Mouse (Mus musculus): ENCODE measurements around the gene Memo1.
"Not testable (repeated sequence)": the region's sequence is repeated elsewhere in the genome, so short reads cannot be mapped to it uniquely, and the experiment has no call there.

Gene Memo1

GRCm38 (mm10) chr17:74295026-74295970 is at the start of gene Memo1:
Gene Memo1, minus strand, starts transcription at chr17:74295521.
- peak; percentile 87 for DNase-seq (ENCODE audit: extremely low spot score, low spot score)

- no peak for DNase-seq (ENCODE audit: extremely low spot score, low spot score)
These were observed 45.8 kb upstream of the Memo1 start for GRCm38 (mm10) chr17:74341151-74341550.

DNA sequence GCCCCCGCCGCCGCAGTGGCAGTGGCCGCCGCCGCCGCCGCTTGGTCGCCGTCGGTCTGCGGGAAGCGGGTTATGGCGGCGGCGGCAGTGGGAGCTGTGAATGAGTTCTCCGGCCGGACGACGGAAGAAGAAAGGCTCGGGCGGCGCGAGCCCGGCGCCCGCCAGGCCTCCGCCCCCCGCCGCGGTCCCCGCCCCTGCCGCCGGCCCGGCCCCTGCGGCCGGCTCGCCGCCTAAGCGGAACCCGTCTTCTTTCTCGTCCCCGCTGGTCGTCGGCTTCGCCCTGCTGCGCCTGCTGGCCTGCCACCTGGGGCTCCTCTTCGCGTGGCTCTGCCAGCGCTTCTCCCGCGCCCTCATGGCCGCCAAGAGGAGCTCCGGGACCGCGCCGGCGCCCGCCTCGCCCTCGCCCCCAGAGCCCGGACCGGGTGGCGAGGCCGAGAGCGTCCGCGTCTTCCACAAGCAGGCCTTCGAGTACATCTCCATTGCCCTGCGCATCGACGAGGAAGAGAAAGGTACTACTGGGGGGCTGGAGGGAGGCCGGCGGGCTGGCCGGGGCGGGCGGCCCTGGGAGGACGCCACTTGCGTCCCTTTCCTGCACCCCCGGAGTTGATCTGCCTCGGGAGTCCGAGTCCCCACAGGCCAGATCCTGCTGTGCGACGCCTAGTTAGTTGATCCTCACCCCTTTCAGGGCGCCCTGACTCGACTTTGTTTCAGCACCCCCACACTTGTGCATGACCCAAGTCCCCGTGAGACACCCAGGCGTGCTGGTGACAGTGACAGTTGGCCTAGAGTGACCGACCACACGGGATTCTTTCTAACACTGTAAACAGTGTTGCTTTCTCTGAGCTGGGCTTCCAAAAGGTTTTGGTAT is 43.9 kb upstream of the Memo1 start, which contains the start of gene Spast:
Gene Spast, plus strand, starts transcription at position 51 of the 868 bp plus-strand sequence.
- peak; percentile 76 for DNase-seq (ENCODE audit: extremely low spot score, low spot score)

DNA sequence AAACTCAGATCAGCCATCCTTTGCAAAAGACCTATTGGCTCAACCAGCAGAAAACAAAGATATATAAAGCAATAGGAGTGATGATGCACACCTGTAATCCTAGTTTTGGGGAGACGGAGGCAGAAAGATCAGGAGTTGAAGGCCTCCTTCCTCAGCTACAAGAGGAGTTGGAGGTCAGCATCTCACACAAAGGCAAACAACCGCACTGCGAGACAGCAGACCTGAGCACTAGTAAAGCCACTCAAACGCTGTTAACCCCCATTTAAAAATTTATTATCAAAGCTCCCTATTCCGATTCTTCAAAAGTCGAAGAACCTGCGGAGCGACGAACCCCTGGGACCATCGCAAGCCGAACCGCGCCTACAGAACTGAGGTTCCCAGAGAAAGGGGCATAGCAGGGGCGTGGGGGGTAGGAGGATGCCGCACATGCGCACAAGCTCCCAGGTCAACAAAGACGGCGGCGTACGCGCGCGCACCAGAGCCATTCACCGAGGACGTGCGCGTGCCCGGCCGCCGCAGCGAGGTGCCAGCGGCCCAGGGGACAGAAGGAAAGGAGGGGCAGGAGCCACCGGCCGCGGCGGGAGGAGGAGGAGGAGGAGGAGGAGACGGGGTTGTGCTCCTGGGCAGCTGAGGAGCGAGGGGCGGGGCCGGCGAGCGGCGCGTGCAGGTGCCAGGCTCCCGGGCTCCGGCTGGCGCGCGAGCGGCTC is 43.1 kb upstream of the Memo1 start:
- DNase-seq (ENCODE audit: extremely low spot score, low spot score) = peak; percentile 96

GRCm38 (mm10) chr17:74331049-74331676 is 35.8 kb upstream of the Memo1 start:
- DNase-seq (ENCODE audit: extremely low spot score, low spot score) = no peak

DNA sequence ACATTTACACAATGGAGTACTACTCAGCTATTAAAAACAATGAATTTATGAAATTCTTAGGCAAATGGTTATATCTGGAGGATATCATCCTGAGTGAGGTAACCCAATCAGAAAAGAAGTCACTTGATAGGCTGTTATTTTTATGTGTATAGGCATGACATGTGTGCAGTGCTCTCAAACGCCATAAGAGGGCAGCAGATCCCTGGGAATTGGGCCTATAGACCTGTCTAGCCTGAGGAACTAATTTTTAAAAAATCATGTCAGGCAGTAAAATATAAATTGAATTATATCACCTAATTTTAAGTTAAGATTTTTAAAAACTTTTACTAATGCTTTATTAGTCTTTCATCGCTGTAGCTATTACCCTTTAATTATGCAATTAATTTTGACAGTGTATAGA is 32.8 kb upstream of the Memo1 start:
- DNase-seq (ENCODE audit: extremely low spot score, low spot score) = peak; percentile 47

DNA sequence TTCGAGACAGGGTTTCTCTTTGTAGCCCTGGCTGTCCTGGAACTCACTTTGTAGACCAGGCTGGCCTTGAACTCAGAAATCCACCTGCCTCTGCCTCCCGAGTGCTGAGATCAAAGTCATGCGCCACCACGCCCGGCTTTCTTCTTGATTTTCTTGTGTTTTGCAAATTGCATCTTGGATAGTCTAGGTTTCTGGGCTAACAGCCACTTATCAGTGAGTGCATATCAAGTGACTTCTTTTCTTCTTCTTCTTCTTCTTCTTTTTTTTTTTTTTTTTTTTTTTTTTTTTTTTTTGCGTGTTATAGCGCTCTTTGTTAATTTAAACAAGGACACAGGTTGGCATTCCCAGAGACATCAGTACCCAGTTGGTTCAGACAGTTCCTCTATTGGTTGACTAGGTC is 31.9 kb upstream of the Memo1 start:
- DNase-seq (ENCODE audit: extremely low spot score, low spot score) = not testable (repeated sequence)

DNA sequence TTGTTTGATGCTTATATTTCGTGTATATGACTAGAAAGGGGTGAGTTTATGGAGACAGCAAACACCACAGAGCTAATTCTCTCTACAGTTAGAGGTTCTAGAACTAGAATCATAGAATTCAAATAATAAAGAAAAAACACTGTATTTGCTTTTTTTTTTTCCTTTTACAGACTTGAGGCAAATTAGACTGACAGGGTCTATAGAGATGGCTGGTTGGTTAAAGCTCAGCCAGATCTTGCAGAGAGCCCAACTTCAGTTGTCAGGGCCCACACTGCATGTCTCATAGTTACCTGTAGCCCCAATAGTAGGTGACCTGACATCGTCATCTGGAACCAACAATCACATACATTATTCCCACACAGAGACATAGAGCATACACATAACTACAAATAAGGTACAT is 28.5 kb upstream of the Memo1 start, which contains the start of gene Dpy30:
Gene Dpy30, minus strand, starts transcription at position 101 of the 400 bp plus-strand sequence.
- no peak for DNase-seq (ENCODE audit: extremely low spot score, low spot score)

DNA sequence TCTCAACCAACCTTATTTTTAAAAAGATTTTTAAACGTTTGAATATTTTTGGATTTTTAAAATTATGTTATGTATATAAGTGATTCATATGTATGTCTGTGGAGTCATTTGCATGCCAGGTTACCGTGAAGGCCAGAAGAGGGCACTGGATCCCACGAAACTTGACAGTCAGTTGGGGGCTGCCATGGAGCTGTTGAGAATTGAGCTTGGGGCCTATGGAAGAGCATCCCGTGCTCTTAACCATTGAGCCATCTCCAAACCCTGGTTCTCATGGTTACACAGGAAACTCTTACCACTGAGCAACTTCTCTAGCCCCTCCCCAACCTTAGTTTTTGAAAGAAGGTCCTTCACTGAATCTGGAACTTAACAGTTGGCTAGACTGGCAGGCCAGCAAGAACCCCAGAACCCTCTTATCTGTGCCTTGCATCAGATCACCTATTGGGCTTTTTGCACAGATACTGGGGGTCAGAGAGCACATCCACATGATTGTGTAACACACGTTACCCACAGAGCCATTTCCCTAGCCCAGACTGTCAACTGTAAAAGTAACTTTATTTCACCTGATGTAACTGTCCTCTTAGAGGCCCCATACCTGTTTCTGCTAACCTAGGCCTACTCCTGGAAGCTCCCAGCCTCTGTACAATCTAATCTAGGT is 27.2 kb upstream of the Memo1 start:
- DNase-seq (ENCODE audit: extremely low spot score, low spot score) = no peak

- DNase-seq (ENCODE audit: extremely low spot score, low spot score) = no peak
These were observed 23.4 kb upstream of the Memo1 start for GRCm38 (mm10) chr17:74318721-74319120.

DNA sequence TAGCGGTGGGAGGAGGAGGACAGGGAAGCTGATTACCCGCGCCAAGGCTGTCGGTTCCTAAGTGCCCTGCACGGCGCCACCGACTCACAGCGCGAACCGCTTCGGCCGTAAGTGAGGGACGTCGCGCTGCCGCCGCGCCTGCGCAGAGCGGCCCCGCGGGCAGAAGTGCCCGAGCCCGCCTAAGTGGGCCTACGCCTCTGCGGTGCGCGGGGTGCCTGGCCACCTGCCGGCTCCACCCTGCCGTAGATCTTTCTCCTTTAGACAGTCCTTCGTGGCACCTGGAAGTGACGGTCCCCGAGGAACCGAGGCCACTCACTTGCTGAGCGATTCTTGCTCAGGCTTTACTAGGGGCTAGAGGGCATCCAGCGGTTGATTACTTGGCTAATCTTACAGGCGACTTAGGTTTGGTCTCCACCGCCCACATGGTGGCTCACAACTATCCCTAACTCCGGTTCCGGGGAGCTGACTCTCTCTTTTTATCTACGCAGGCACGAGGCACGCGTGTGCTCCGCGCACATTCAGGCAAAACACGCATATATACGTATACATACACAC is 21.1 kb upstream of the Memo1 start:
- peak; percentile 91 for DNase-seq (ENCODE audit: extremely low spot score, low spot score)

DNA sequence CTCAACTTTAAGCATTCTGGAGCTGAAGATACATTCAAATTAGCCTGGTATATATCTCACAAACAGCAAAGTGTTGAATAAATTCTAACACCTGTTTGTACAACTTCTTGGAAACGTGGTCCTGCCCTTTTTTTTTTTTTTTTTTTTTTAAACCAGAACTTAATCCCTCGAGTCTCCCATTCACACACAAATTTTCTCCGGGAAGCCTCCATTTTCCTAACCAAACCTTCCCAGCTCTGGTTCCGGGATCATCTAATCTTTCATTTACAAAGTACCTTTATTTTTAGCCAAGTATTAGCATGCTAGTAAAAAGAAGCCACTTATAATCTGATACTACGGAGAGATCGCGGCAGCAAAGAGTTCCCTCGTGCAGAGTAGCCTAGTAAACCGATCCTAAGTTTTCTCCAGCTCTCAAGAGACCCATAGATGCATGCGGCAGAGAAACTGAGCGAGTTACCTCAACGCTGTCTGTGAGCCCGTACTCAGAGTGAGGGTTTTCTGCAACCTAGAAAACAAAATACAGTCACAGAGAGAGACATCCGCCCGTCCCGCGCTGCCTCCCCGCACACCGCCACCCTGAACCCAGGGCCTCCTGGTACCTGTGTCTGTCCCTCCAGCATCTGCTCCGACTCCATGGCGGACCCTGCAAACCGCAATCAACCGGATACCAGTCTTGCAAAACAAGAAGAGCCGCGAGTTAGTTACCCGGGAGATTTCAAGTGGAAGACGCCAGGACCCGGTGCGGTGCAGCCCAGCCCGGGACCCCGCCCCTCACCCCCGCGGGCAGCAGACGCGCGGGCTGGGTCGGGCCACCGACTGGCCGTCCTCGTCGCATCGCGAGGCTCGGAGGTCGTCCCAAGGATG is 20.4 kb upstream of the Memo1 start:
- no peak for DNase-seq (ENCODE audit: extremely low spot score, low spot score)

- DNase-seq (ENCODE audit: extremely low spot score, low spot score) = no peak
These were observed 10.7 kb upstream of the Memo1 start for GRCm38 (mm10) chr17:74306021-74306420.

GRCm38 (mm10) chr17:74305616-74306015 is 10.3 kb upstream of the Memo1 start:
- DNase-seq (ENCODE audit: extremely low spot score, low spot score) = no peak

- DNase-seq (ENCODE audit: extremely low spot score, low spot score) = no peak
These were observed 8.7 kb upstream of the Memo1 start for GRCm38 (mm10) chr17:74304060-74304459.

GRCm38 (mm10) chr17:74300089-74300488 is 4.8 kb upstream of the Memo1 start:
- DNase-seq (ENCODE audit: extremely low spot score, low spot score) = no peak

GRCm38 (mm10) chr17:74296991-74297390 is 1.7 kb upstream of the Memo1 start:
- not testable (repeated sequence) for DNase-seq (ENCODE audit: extremely low spot score, low spot score)

DNA sequence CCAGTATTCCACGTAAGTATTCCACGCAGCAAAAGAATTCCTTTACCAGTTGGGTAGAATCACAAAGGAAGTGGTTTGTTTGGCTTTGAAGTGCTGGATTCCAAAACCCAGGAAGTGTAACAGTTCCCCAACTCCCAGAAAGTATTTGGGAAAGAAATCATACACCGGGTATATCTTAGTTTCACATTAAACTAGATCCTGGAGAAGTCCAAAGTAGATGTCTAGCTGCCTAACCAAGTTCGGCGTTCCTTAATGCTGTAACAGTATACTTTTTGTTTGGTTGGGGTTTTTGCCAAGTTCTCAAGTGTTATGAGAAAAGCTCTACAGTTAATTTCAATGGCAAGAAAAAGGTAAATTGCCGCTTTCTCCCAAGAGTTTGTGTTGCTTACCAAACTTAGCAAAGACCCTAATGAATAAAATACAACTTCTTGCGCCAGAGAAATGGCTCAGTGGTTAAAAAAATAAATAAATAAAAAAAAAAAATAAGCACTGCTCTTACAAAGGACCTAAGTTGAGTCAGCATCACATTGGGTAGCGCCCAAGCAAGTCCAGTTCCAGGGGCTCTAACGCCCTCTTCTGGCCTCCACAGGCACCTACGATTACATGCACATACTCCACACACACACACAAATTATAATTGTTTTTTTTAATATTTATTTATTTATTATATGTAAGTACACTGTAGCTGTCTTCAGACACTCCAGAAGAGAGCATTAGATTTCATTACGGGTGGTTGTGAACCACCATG is 929 bp upstream of the Memo1 start:
- DNase-seq (ENCODE audit: extremely low spot score, low spot score) = no peak

Data from neural tube, embryonic 10.5 days (tissue).